Mouse (Mus musculus) erythroblast, embryonic 14.5 days (primary cell): ENCODE data around the gene Fam228a.

ENCODE experiments used
- GATA1 ChIP-seq: IDR thresholded peaks from 2 replicates; pipeline ENCODE4 v1.6.1; 2012; ENCODE audit warnings: low read length, inconsistent platforms, mixed read lengths
- TAL1 ChIP-seq: IDR thresholded peaks from 3 replicates; pipeline ENCODE4 v1.6.1; 2012; ENCODE audit warnings: low read length, inconsistent platforms, mixed read lengths

- TF ChIP-seq TAL1 (no peak), GATA1 (no peak)
Measured at GRCm38 (mm10) chr12:4768492-4769332, 30.5 kb upstream of the Fam228a start, which contains the start of the genes Pfn4 and Fam228b.
